8 mouse cellular contexts compared by ENCODE assay signal in genomic region chr1:37401687-37402086, GRCm38 (mm10). TPM values are rescaled to one million over a fixed set of nuclear protein-coding genes. Genes with fewer than 3 reads are reported as not detected.
A peak's percentile ranks its signal among the peaks of the same experiment; 100 is the strongest.
DNase-seq lines count a peak whose midpoint lies in the region; ATAC-seq and TF ChIP-seq lines count a peak whose summit lies in the region.

No protein-coding gene starts in this region.

- no peaks in the 10 kb centered on the region for H3K36me3 ChIP-seq in kidney, embryonic 16.5 days (ENCODE audit: insufficient read depth, low read length)
- H3K36me3 ChIP-seq in thymus, adult 2 months (ENCODE audit: control insufficient read depth, insufficient read depth, low read length), result no peaks in the 10 kb centered on the region

- intact Hi-C loops in heart, postnatal 14 days (cut with DNase I), result loop anchor here (1.0 to 10.0 kb wide), 2 partner anchors 129 to 617 kb away; no protein-coding TSS in a partner anchor
- intact Hi-C loops in left cerebral cortex, postnatal 10 days (cut with DNase I), result loop anchor here (2.0 to 5.0 kb wide), 2 partner anchors 114 to 129 kb away; no protein-coding TSS in a partner anchor

- peaks cover 12% of the 10 kb centered on the region for H3K4me1 ChIP-seq in kidney, embryonic 16.5 days (ENCODE audit: insufficient read depth, low read length)
- no peaks in the 10 kb centered on the region for H3K4me1 ChIP-seq in thymus, adult 2 months (replicated peaks; ENCODE audit: control insufficient read depth, insufficient read depth, low read length)

- no peak overlapping the region for H3K4me2 ChIP-seq in kidney, embryonic 16.5 days (replicated peaks; ENCODE audit: low read depth, low read length)

- no peaks in the 10 kb centered on the region for H3K27me3 ChIP-seq in kidney, embryonic 16.5 days (ENCODE audit: insufficient read depth, low read length)
- no peaks in the 10 kb centered on the region for H3K27me3 ChIP-seq in thymus, adult 2 months (ENCODE audit: control insufficient read depth, insufficient read depth, low read length)

- 61% methylated on average over 4 of the region's 4 CpGs for WGBS in kidney, embryonic 16.5 days
- 62% methylated on average over 4 of the region's 4 CpGs for WGBS in thymus, adult 2 months

- no peaks in the 10 kb centered on the region for H3K9me3 ChIP-seq in kidney, embryonic 16.5 days (ENCODE audit: low read length)

- peak; percentile 60 for DNase-seq in kidney, adult 18-20 months
- DNase-seq in WW6 (ENCODE audit: low read depth, low spot score), result peak; percentile 55
- peak; percentile 84 to 86 for DNase-seq in cerebellum, postnatal 14 days
- DNase-seq in heart, postnatal 14 days, result peak; percentile 58 to 75
- DNase-seq in left cerebral cortex, postnatal 10 days (ENCODE audit: extremely low spot score in 1 of 2, low spot score in 2 of 2), result peak; percentile 27 to 55
- DNase-seq in thymus, adult 2 months, result peak; percentile 61

- H3K27ac ChIP-seq in kidney, embryonic 16.5 days (ENCODE audit: low read length), result no peak overlapping the region
- no peak overlapping the region for H3K27ac ChIP-seq in thymus, adult 2 months (ENCODE audit: control insufficient read depth, insufficient read depth, low read length)

- TF ChIP-seq CTCF in thymus, adult 2 months (IDR thresholded peaks at IDR 0.05; ENCODE audit: borderline replicate concordance, control insufficient read depth, extremely low read depth, insufficient read depth, low read length, poor library complexity), result peak; percentile 70; the same call in 1 of the 2 replicates

- no peak overlapping the region for H3K4me3 ChIP-seq in kidney, embryonic 16.5 days (ENCODE audit: low read length)
- no peak overlapping the region for H3K4me3 ChIP-seq in thymus, adult 2 months (ENCODE audit: control insufficient read depth, insufficient read depth, low read length)

- TF ChIP-seq POLR2A in thymus, adult 2 months (IDR thresholded peaks at IDR 0.05; ENCODE audit: control insufficient read depth, extremely low read depth, insufficient read depth, low read length, poor library complexity), result no peak

- H3K9ac ChIP-seq in kidney, embryonic 16.5 days (replicated peaks; ENCODE audit: low read length), result no peak overlapping the region

- ATAC-seq in kidney, embryonic 16.5 days (ENCODE audit: low FRiP score, low TSS enrichment), result no peak
- peak; percentile 71 for ATAC-seq in monocyte, adult 5-6 weeks (replicated peaks; ENCODE audit: insufficient number of reproducible peaks, low FRiP score, low TSS enrichment, poor library complexity, severe bottlenecking)

RNA-seq across cellular contexts. Expression of gene Coa5, which starts 28.2 kb away (rescaled TPM):
- polyA plus RNA-seq in kidney, embryonic 16.5 days (2015; fragmentation: Nextera tagmentation; extraction: Ambion mirVana), result 59.9 and 60.1 TPM in 2 replicates
- total RNA-seq in heart, postnatal 14 days (2021), result 10 to 100 TPM; 86.9 to 98.1 TPM
- 10 to 100 TPM; 40.8 to 41.4 TPM for total RNA-seq in left cerebral cortex, postnatal 10 days (2021)
- 54.1 to 70.6 TPM (median 66.7 TPM) in 3 replicates for total RNA-seq in monocyte, adult 5-6 weeks (2017)
- 56.3 and 61.3 TPM in 2 replicates for polyA plus RNA-seq in thymus, adult 2 months (2012; rRNA removed)

RNA-seq across cellular contexts. Expression of gene Unc50, which starts 28.3 kb away (rescaled TPM):
- 128 and 144 TPM in 2 replicates for polyA plus RNA-seq in kidney, embryonic 16.5 days (2015; fragmentation: Nextera tagmentation; extraction: Ambion mirVana)
- total RNA-seq in heart, postnatal 14 days (2021), result 10 to 100 TPM; 32.6 to 33.7 TPM
- 10 to 100 TPM; 57.8 to 63.8 TPM for total RNA-seq in left cerebral cortex, postnatal 10 days (2021)
- 44.4 to 92.7 TPM (median 89.0 TPM) in 3 replicates for total RNA-seq in monocyte, adult 5-6 weeks (2017)
- 40.7 and 49.1 TPM in 2 replicates for polyA plus RNA-seq in thymus, adult 2 months (2012; rRNA removed)
